Mouse (Mus musculus): ENCODE measurements around the gene Xylb.

- TF ChIP-seq CTCF (IDR thresholded peaks at IDR 0.05; ENCODE audit: extremely low read depth, insufficient read depth, insufficient read length, insufficient replicate concordance) = no peak
- no peak for TF ChIP-seq POLR2A (IDR thresholded peaks at IDR 0.05; ENCODE audit: low read depth, low read length)
Measured at GRCm38 (mm10) chr9:119408898-119409664, 51.9 kb downstream of the Xylb start.
